Mouse (Mus musculus): ENCODE data around the gene Gramd1b. TPM values are rescaled to one million over a fixed set of nuclear protein-coding genes. Genes with fewer than 3 reads are reported as not detected.

The Gramd1b gene
- polyA plus RNA-seq, 1 experiment from 2014 or later = 4.2 TPM

DNA sequence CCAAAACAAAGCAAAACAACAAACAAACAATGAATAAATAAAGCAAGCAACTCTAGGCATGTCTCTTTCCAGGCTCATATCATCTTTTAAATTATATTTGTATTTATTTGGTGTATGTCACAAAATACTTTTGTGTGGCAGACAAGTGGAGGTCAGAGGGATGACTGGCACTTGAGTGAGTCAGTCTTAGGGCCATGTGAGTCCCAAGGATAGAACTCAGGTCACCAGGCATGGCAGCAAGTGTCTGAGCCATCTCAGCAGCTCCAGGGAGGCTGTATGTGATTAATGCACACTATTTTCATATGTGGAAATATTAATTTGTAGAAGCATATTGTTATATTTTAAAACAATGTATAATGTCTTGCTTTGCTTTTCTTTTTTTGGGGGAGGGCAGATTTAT is 106.3 kb downstream of the Gramd1b start:
- Histone ChIP-seq H3K4me2 (ENCODE audit: low read depth, low read length) (no peak overlapping the region), H3K4me1 (replicated peaks; ENCODE audit: control insufficient read depth, insufficient read depth, low read length) (peaks cover 12% of the 10 kb centered on the region), H3K9ac (ENCODE audit: low read length) (no peak overlapping the region), H3K27me3 (ENCODE audit: control insufficient read depth, insufficient read depth, low read depth, low read length) (no peaks in the 10 kb centered on the region), H3K27ac (ENCODE audit: low read length) (no peak overlapping the region), H3K36me3 (ENCODE audit: control insufficient read depth, insufficient read depth, low read length) (no peaks in the 10 kb centered on the region), H3K4me3 (ENCODE audit: low read length) (no peak overlapping the region), H3K9me3 (ENCODE audit: control insufficient read depth, low read length) (no peaks in the 10 kb centered on the region)
- no peak for ATAC-seq (ENCODE audit: low read depth)

DNA sequence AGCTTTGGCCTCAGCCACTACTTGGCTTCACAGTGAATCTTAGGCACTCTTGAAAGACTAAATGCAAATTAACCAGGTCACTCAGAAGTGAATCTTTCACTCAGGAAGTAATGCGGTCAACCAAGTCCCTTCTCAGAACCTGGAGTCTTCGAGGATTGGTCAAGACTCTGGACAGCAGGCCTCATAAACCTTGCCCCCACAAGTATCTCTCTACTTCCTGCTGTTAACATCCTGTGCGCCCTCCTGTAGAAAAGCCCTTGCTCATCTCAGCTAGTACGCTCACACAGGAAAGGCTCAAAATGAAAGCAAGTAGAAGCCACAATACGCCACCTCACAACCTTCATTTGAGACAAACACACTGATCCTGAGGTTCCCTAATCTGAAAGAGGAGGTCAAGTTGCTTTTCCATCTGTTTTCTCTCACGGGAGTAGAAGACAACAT is 107.7 kb downstream of the Gramd1b start:
- no peaks in the 10 kb centered on the region for H3K9me3 ChIP-seq (ENCODE audit: control insufficient read depth, low read length)
- H3K4me3 ChIP-seq (ENCODE audit: low read length) = no peak overlapping the region
- no peak overlapping the region for H3K9ac ChIP-seq (ENCODE audit: low read length)
- no peaks in the 10 kb centered on the region for H3K27me3 ChIP-seq (ENCODE audit: control insufficient read depth, insufficient read depth, low read depth, low read length)
- peaks cover 12% of the 10 kb centered on the region for H3K4me1 ChIP-seq (replicated peaks; ENCODE audit: control insufficient read depth, insufficient read depth, low read length)
- H3K36me3 ChIP-seq (ENCODE audit: control insufficient read depth, insufficient read depth, low read length) = no peaks in the 10 kb centered on the region
- no peak overlapping the region for H3K4me2 ChIP-seq (ENCODE audit: low read depth, low read length)
- peak overlapping the region; percentile 95 for H3K27ac ChIP-seq (ENCODE audit: low read length)
- ATAC-seq (ENCODE audit: low read depth) = no peak
- WGBS = 70% methylated on average over 6 of the region's 6 CpGs

DNA sequence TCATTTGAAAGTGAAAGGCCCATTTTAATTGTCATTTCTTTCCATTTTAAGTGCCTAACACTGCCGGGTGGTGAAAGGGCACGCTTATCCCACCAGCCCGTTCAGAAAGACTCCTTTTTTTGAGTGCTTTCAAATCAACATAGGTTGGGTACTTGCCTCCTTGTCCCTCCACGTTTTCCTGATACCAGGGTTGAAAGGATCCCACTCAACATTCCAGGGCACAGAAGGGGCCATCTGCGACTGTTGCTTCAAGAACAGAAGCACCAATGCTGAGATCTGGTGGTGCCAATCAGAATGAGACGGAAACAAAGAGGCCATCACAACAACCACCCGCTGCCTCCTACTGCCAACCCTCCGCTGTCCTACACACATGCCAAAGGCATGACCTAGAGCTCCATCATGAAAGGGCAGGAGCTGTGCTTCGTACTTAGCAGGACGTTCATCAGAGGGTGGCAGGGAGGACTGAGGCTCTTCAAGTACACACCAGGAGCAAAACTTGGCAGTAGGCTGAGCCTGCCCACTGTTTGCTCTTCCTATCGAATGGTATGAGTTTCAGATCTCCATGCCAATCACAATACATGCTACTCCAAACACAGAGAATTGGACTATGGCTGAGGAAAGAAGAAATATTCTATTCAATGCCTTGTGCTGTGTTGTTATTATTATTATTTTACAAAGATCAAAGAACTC is 108.7 kb downstream of the Gramd1b start:
- Histone ChIP-seq H3K9me3 (ENCODE audit: control insufficient read depth, low read length) (no peaks in the 10 kb centered on the region), H3K27me3 (ENCODE audit: control insufficient read depth, insufficient read depth, low read depth, low read length) (no peaks in the 10 kb centered on the region), H3K4me2 (ENCODE audit: low read depth, low read length) (peak overlapping the region; percentile 37), H3K4me3 (ENCODE audit: low read length) (no peak overlapping the region), H3K27ac (ENCODE audit: low read length) (peak overlapping the region; percentile 95), H3K9ac (ENCODE audit: low read length) (no peak overlapping the region), H3K4me1 (replicated peaks; ENCODE audit: control insufficient read depth, insufficient read depth, low read length) (peaks cover 12% of the 10 kb centered on the region), H3K36me3 (ENCODE audit: control insufficient read depth, insufficient read depth, low read length) (no peaks in the 10 kb centered on the region)
- WGBS = 52% methylated on average over 11 of the region's 11 CpGs
- ATAC-seq (ENCODE audit: low read depth) = peak; percentile 80

DNA sequence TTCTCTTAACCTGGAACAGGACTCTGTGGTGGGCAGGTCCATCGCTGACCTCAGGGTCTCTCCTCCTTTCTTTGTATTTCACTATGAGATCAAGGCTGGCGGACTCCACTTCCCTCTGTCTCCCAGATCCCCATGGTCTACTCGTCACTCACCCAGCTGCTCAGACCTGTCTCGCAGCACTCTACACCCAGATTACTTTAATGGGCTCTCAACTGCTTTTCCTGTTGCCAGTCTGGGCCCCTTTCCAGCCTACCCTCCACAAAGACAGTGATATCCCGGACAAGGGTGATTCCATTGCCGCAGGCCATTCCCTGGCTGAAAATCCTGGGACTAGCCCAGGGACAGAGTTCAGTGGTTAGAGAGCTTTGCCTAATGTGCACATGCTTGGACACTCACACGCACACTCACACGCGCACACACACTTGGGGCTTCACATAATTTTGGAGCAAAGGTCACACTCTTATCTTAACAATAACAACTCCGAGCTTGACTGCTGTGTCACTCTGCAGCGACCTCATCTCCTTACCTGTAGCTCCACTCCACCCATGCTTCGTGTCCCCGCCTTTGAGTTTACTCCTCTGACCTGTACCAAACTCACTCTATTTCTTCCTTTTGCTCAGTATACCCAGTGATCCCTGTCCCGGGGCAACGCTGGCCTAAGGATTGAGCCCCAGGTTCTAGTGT is 110.4 kb downstream of the Gramd1b start:
- H3K9me3 ChIP-seq (ENCODE audit: control insufficient read depth, low read length) = no peaks in the 10 kb centered on the region
- H3K4me2 ChIP-seq (ENCODE audit: low read depth, low read length) = no peak overlapping the region
- H3K27me3 ChIP-seq (ENCODE audit: control insufficient read depth, insufficient read depth, low read depth, low read length) = no peaks in the 10 kb centered on the region
- no peaks in the 10 kb centered on the region for H3K36me3 ChIP-seq (ENCODE audit: control insufficient read depth, insufficient read depth, low read length)
- H3K4me1 ChIP-seq (replicated peaks; ENCODE audit: control insufficient read depth, insufficient read depth, low read length) = peaks cover 12% of the 10 kb centered on the region
- peak overlapping the region; percentile 28; the same call in 1 of the 2 replicates for H3K27ac ChIP-seq (ENCODE audit: low read length)
- H3K4me3 ChIP-seq (ENCODE audit: low read length) = no peak overlapping the region
- H3K9ac ChIP-seq (ENCODE audit: low read length) = no peak overlapping the region
- 62% methylated on average over 15 of the region's 15 CpGs for WGBS
- ATAC-seq (ENCODE audit: low read depth) = peak; percentile 14; the same call in 1 of the 2 replicates

DNA sequence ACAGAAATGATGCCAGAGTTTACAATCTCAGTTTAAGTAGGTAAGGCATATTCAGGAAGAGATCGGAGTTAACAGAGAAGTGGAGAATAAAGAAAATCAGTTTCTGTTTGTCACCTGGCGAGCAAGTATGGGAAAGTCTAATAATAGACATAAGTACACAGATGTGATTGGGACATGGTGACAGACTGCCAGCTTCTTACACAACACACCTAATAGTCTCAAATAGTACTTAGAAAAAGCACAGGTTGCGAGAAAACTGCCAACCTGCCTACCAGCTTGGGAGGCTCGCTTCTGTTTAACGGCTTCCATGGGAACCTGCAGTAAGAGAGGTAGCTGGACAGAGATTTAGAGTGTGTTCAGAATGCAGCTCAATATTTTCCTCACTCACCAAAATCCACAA is 112.4 kb downstream of the Gramd1b start:
- no peak overlapping the region for H3K4me2 ChIP-seq (ENCODE audit: low read depth, low read length)
- no peaks in the 10 kb centered on the region for H3K36me3 ChIP-seq (ENCODE audit: control insufficient read depth, insufficient read depth, low read length)
- no peak overlapping the region for H3K4me3 ChIP-seq (ENCODE audit: low read length)
- no peaks in the 10 kb centered on the region for H3K27me3 ChIP-seq (ENCODE audit: control insufficient read depth, insufficient read depth, low read depth, low read length)
- no peak for ATAC-seq (ENCODE audit: low read depth)
- 62% methylated on average over 5 of the region's 5 CpGs for WGBS
- H3K4me1 ChIP-seq (replicated peaks; ENCODE audit: control insufficient read depth, insufficient read depth, low read length) = peaks cover 12% of the 10 kb centered on the region
- H3K27ac ChIP-seq (ENCODE audit: low read length) = peak overlapping the region; percentile 44
- no peaks in the 10 kb centered on the region for H3K9me3 ChIP-seq (ENCODE audit: control insufficient read depth, low read length)
- no peak overlapping the region for H3K9ac ChIP-seq (ENCODE audit: low read length)

DNA sequence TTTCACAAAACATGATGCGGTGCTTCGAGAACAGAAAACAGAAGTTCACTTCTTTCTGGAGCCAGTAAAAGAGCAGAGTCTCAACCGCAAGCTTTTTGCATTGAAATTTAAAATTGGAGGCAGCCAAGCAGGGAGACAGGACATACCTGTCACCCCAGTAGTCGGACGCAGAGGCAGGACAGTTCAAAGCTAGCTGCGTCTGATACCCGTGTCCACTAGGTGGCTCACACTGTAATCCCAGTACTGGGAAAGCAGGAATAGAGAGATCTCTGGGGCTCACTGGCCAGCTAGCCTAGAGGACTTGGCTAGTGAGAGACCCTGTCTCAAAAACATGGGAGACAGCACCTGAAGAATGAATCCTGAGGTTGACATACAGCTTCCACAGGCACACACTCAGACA is 115.0 kb downstream of the Gramd1b start:
- peaks cover 6% of the 10 kb centered on the region for H3K4me1 ChIP-seq (replicated peaks; ENCODE audit: control insufficient read depth, insufficient read depth, low read length)
- no peak for ATAC-seq (ENCODE audit: low read depth)

DNA sequence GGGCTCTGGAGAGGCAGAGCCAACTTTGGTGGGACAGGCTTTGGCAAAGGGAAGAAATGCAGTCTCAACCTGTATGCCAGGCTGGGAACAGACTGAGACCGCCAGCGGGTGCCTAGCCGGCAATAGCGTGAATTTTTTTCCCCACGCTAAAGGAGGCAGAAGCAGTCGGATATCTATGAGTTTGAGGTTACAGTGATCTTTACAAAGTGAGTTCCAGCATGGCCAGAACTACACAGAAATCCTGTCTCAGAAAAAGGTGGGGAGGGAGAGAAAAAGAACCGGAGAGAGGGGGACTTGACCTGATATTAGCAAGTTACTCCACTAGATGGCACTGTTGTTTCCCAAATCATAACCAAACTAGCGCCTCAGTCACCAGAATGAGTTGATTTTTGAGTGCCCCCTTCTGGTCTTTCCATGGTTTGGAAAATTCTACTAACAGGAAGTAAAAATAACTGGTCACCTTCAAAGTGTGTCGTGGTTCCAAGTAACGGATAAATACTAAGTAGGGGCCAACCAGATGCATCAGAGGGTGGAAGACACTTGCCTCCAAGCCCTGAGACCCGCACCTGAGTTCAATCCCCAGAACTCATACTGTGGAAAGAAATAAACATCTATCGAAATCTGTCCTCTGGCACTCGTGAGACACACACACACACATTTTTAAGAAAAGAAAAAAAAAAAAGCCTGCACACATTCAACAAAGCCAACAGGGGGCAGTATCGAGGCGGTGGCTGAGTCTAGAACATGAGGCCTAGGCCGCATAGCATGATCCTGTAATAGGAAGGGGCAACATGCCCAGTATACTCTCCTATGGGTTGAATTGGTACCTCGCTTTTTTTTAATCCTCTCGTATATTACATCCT is 116.0 kb downstream of the Gramd1b start:
- Histone ChIP-seq H3K36me3 (ENCODE audit: control insufficient read depth, insufficient read depth, low read length) (no peaks in the 10 kb centered on the region), H3K4me1 (replicated peaks; ENCODE audit: control insufficient read depth, insufficient read depth, low read length) (no peaks in the 10 kb centered on the region), H3K27me3 (ENCODE audit: control insufficient read depth, insufficient read depth, low read depth, low read length) (no peaks in the 10 kb centered on the region), H3K4me3 (ENCODE audit: low read length) (peak overlapping the region; percentile 64), H3K9ac (ENCODE audit: low read length) (peak overlapping the region; percentile 71), H3K27ac (ENCODE audit: low read length) (peak overlapping the region; percentile 41; the same call in 1 of the 2 replicates), H3K9me3 (ENCODE audit: control insufficient read depth, low read length) (no peaks in the 10 kb centered on the region), H3K4me2 (ENCODE audit: low read depth, low read length) (peak overlapping the region; percentile 79)
- WGBS = 31% methylated on average over 18 of the region's 18 CpGs
- ATAC-seq (ENCODE audit: low read depth) = peak; percentile 56

More for the DNA sequence above, 115.0 kb downstream of the Gramd1b start:
- H3K27me3 ChIP-seq (ENCODE audit: control insufficient read depth, insufficient read depth, low read depth, low read length) = no peaks in the 10 kb centered on the region
- H3K27ac ChIP-seq (ENCODE audit: low read length) = no peak overlapping the region
- H3K4me3 ChIP-seq (ENCODE audit: low read length) = no peak overlapping the region
- 84% methylated on average over 7 of the region's 7 CpGs for WGBS
- no peaks in the 10 kb centered on the region for H3K9me3 ChIP-seq (ENCODE audit: control insufficient read depth, low read length)
- H3K9ac ChIP-seq (ENCODE audit: low read length) = no peak overlapping the region
- no peaks in the 10 kb centered on the region for H3K36me3 ChIP-seq (ENCODE audit: control insufficient read depth, insufficient read depth, low read length)
- H3K4me2 ChIP-seq (ENCODE audit: low read depth, low read length) = no peak overlapping the region

DNA sequence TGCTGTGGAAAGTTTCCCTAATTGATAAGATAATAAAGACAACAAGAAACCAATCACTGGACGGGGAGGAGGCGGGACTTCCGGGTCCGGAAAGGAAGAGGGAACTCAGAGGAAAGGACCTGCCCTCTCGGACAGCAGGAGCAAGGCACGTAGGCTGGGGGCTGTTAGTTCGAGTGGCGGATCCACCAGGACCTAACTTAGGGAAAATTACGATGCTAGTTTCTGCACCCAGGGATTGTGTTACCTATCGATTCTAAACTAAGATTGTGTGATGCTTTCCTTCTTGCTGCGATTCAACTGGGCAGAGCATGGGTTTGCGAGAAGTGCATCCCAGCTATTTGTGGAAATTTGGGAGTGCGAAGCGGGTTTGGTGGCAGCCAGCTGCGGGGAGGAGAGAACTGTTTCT is 116.7 kb downstream of the Gramd1b start:
- H3K9me3 ChIP-seq (ENCODE audit: control insufficient read depth, low read length) = no peaks in the 10 kb centered on the region
- H3K27ac ChIP-seq (ENCODE audit: low read length) = peak overlapping the region; percentile 41
- H3K4me1 ChIP-seq (replicated peaks; ENCODE audit: control insufficient read depth, insufficient read depth, low read length) = no peaks in the 10 kb centered on the region
- no peaks in the 10 kb centered on the region for H3K27me3 ChIP-seq (ENCODE audit: control insufficient read depth, insufficient read depth, low read depth, low read length)
- peak overlapping the region; percentile 71 for H3K9ac ChIP-seq (ENCODE audit: low read length)
- H3K36me3 ChIP-seq (ENCODE audit: control insufficient read depth, insufficient read depth, low read length) = no peaks in the 10 kb centered on the region
- WGBS = 16% methylated on average over 15 of the region's 15 CpGs
- H3K4me3 ChIP-seq (ENCODE audit: low read length) = peak overlapping the region; percentile 64
- peak overlapping the region; percentile 79 for H3K4me2 ChIP-seq (ENCODE audit: low read depth, low read length)
- peak; percentile 73 for ATAC-seq (ENCODE audit: low read depth)

DNA sequence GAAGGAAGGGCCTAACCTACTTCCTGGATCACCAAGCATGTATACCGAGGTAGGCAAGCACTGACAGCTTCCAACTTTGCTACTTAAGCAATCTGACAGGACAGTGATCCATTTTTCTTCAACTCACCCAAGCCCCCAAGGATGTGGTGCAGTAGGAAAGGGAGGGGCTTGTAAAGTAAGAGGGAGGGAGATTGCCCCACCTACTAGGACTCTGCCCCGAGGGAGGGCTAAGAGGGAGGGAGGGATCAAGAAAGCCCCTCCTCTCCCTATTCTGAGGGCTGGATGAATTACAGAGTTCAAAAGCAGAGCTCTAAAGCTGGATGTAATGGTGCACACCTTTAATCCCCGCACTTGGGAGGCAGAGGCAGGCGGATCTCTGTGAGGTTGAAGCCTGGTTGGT is 117.6 kb downstream of the Gramd1b start:
- no peak overlapping the region for H3K4me3 ChIP-seq (ENCODE audit: low read length)
- no peak overlapping the region for H3K4me2 ChIP-seq (ENCODE audit: low read depth, low read length)
- H3K27ac ChIP-seq (ENCODE audit: low read length) = no peak overlapping the region
- no peaks in the 10 kb centered on the region for H3K9me3 ChIP-seq (ENCODE audit: control insufficient read depth, low read length)
- 72% methylated on average over 4 of the region's 4 CpGs for WGBS
- no peaks in the 10 kb centered on the region for H3K4me1 ChIP-seq (replicated peaks; ENCODE audit: control insufficient read depth, insufficient read depth, low read length)
- H3K9ac ChIP-seq (ENCODE audit: low read length) = no peak overlapping the region
- H3K36me3 ChIP-seq (ENCODE audit: control insufficient read depth, insufficient read depth, low read length) = no peaks in the 10 kb centered on the region
- no peak for ATAC-seq (ENCODE audit: low read depth)
- no peaks in the 10 kb centered on the region for H3K27me3 ChIP-seq (ENCODE audit: control insufficient read depth, insufficient read depth, low read depth, low read length)

Data from lung, embryonic 16.5 days (tissue).